Mouse (Mus musculus) CH12.LX (cell line): ENCODE results near the gene Mgll. TPM values are rescaled to one million over a fixed set of nuclear protein-coding genes. Genes with fewer than 3 reads are reported as not detected.

Experiments
- DNase-seq: peaks from one replicate; pipeline ENCODE4 v3.0.0-alpha.2; 2013; ENCODE audit errors: extremely low read depth
- H3K27ac ChIP-seq: 2 replicates; pipeline ENCODE4 v1.5.1; 2012; ENCODE audit warnings: low read depth, mild to moderate bottlenecking, control low read depth, moderate library complexity; ENCODE audit not compliant: insufficient read depth
- H3K27me3 ChIP-seq: replicated peaks from 2 replicates; pipeline ENCODE3; 2012; ENCODE audit warnings: inconsistent platforms
- H3K36me3 ChIP-seq, 2 experiments: replicated peaks in 1 of 2; 2 replicates each; pipeline versions ENCODE3 to v1.6.1; 2012; ENCODE audit warnings: inconsistent platforms in 1 of 2, low read length in 1 of 2, mild to moderate bottlenecking in 1 of 2, mixed read lengths in 1 of 2, moderate library complexity in 1 of 2; ENCODE audit not compliant: control insufficient read depth in 1 of 2, insufficient read depth in 1 of 2
- H3K4me1 ChIP-seq, 2 experiments: 2 replicates each; pipeline ENCODE4 v1.6.1; 2012; ENCODE audit warnings: inconsistent platforms in 1 of 2, moderate library complexity in 1 of 2; ENCODE audit not compliant: insufficient read depth in 2 of 2, control insufficient read depth in 1 of 2
- H3K4me2 ChIP-seq: 2 replicates; pipeline ENCODE4 v1.6.1; 2012; ENCODE audit warnings: low read depth, mild to moderate bottlenecking, control low read depth; ENCODE audit not compliant: poor library complexity, insufficient read depth, severe bottlenecking
- H3K4me3 ChIP-seq, 3 experiments: fragments of 150-350 bp in 1 of 3; sonication (generic) in 1 of 3; replicated peaks in 1 of 3; 2 replicates each; pipeline versions ENCODE3 to v1.5.1; 2011 to 2012; ENCODE audit warnings: low read depth in 2 of 3, low read length in 2 of 3, mild to moderate bottlenecking in 2 of 3, moderate library complexity in 2 of 3, control low read depth in 1 of 3, improper control_type of control experiment in 1 of 3, inconsistent platforms in 1 of 3, mixed read lengths in 1 of 3; ENCODE audit not compliant: poor library complexity in 1 of 3
- H3K79me2 ChIP-seq: replicated peaks from 2 replicates; pipeline ENCODE4 v1.6.1; 2012; ENCODE audit warnings: mild to moderate bottlenecking, moderate library complexity; ENCODE audit not compliant: control insufficient read depth, poor library complexity, insufficient read depth, severe bottlenecking; ENCODE audit errors: extremely low read depth
- H3K9ac ChIP-seq: 2 replicates; pipeline ENCODE4 v1.6.1; 2012; ENCODE audit warnings: low read depth, mild to moderate bottlenecking, control low read depth, moderate library complexity; ENCODE audit not compliant: insufficient read depth
- H3K9me3 ChIP-seq: replicated peaks from 2 replicates; pipeline ENCODE3; 2012; ENCODE audit warnings: low read length, inconsistent platforms, mixed read lengths
- CHD1 ChIP-seq: IDR thresholded peaks from 2 replicates; pipeline ENCODE4 v1.6.1; 2012; ENCODE audit warnings: low read depth, low read length, improper control_type of control experiment, inconsistent platforms
- CHD2 ChIP-seq: IDR thresholded peaks from 2 replicates; pipeline ENCODE4 v1.6.1; 2011; ENCODE audit warnings: low read length, improper control_type of control experiment
- E2F4 ChIP-seq: IDR thresholded peaks from 2 replicates; pipeline ENCODE4 v1.6.1; 2011; ENCODE audit warnings: low read depth, low read length, improper control_type of control experiment; ENCODE audit not compliant: insufficient replicate concordance
- GABPA ChIP-seq: IDR thresholded peaks from 2 replicates; pipeline ENCODE4 v1.6.1; 2012; ENCODE audit warnings: low read depth, low read length, improper control_type of control experiment, inconsistent platforms; ENCODE audit not compliant: insufficient replicate concordance
- HCFC1 ChIP-seq: IDR thresholded peaks from 2 replicates; pipeline ENCODE4 v1.6.1; 2012; ENCODE audit warnings: low read depth, mild to moderate bottlenecking, inconsistent platforms, low read length, improper control_type of control experiment
- JUN ChIP-seq: IDR thresholded peaks from 2 replicates; pipeline ENCODE4 v1.6.1; 2011; ENCODE audit warnings: low read depth, mild to moderate bottlenecking, low read length, improper control_type of control experiment, moderate library complexity; ENCODE audit not compliant: insufficient read depth
- JUND ChIP-seq: conservative IDR thresholded peaks from 2 replicates; pipeline ENCODE4 v1.6.1; 2011; ENCODE audit warnings: low read depth, low read length, improper control_type of control experiment
- MAX ChIP-seq: IDR thresholded peaks from 2 replicates; pipeline ENCODE4 v1.6.1; 2011; ENCODE audit warnings: low read length, improper control_type of control experiment
- MAZ ChIP-seq: IDR thresholded peaks from 2 replicates; pipeline ENCODE4 v1.6.1; 2012; ENCODE audit warnings: low read depth, mild to moderate bottlenecking, inconsistent platforms, low read length, improper control_type of control experiment, moderate library complexity
- MEF2A ChIP-seq: IDR thresholded peaks from 2 replicates; pipeline ENCODE4 v1.6.1; 2014; ENCODE audit warnings: low read depth, mild to moderate bottlenecking, inconsistent platforms, low read length, improper control_type of control experiment, borderline replicate concordance
- NELFE ChIP-seq: IDR thresholded peaks from 2 replicates; pipeline ENCODE4 v1.6.1; 2011; ENCODE audit warnings: low read depth, low read length, improper control_type of control experiment
- PAX5 ChIP-seq: IDR thresholded peaks from 2 replicates; pipeline ENCODE4 v1.6.1; 2012; ENCODE audit warnings: low read length, inconsistent platforms, mixed read lengths
- POLR2AphosphoS2 ChIP-seq: IDR thresholded peaks from 2 replicates; pipeline ENCODE4 v1.6.1; 2011; ENCODE audit warnings: low read depth, low read length, improper control_type of control experiment
- RAD21 ChIP-seq: IDR thresholded peaks from 2 replicates; pipeline ENCODE4 v1.6.1; 2011; ENCODE audit warnings: low read depth, mild to moderate bottlenecking, low read length, improper control_type of control experiment, moderate library complexity
- SIN3A ChIP-seq: IDR thresholded peaks from 2 replicates; pipeline ENCODE4 v1.6.1; 2012; ENCODE audit warnings: low read length, improper control_type of control experiment, inconsistent platforms
- SMC3 ChIP-seq: IDR thresholded peaks from 2 replicates; pipeline ENCODE4 v1.6.1; 2011; ENCODE audit warnings: low read depth, low read length, improper control_type of control experiment
- UBTF ChIP-seq: IDR thresholded peaks from 2 replicates; pipeline ENCODE4 v1.6.1; 2012; ENCODE audit warnings: low read depth, mild to moderate bottlenecking, inconsistent platforms, low read length, improper control_type of control experiment, moderate library complexity
- USF1 ChIP-seq: IDR thresholded peaks from 2 replicates; pipeline ENCODE4 v1.6.1; 2014; ENCODE audit warnings: low read depth, mild to moderate bottlenecking, inconsistent platforms, low read length, improper control_type of control experiment
- USF2 ChIP-seq: conservative IDR thresholded peaks from 2 replicates; pipeline ENCODE4 v1.6.1; 2011; ENCODE audit warnings: low read depth, low read length, improper control_type of control experiment
- ZC3H11A ChIP-seq: IDR thresholded peaks from 2 replicates; pipeline ENCODE4 v1.6.1; 2012; ENCODE audit warnings: low read depth, mild to moderate bottlenecking, inconsistent platforms, low read length, improper control_type of control experiment
- ZKSCAN1 ChIP-seq: IDR thresholded peaks from 2 replicates; pipeline ENCODE4 v1.6.1; 2012; ENCODE audit warnings: low read depth, inconsistent platforms, low read length, improper control_type of control experiment, borderline replicate concordance
- ZMIZ1 ChIP-seq: IDR thresholded peaks from 2 replicates; pipeline ENCODE4 v1.6.1; 2012; ENCODE audit warnings: low read depth, mild to moderate bottlenecking, inconsistent platforms, low read length, improper control_type of control experiment
- ZNF384 ChIP-seq: IDR thresholded peaks from 2 replicates; pipeline ENCODE4 v1.6.1; 2012; ENCODE audit warnings: low read depth, low read length, improper control_type of control experiment, inconsistent platforms
- dilution Hi-C: fragments of 300-500 bp; cut with MboI; formaldehyde crosslinking; loops from 2 replicates; pipeline ENCODE4 v1.14.3; 2020; ENCODE audit warnings: low sequenced_read_pairs; ENCODE audit not compliant: extremely low pct_unique_long_range_greater_than_20kb, extremely low pct_ligation_motif_present
- in situ Hi-C: fragments of 300-500 bp; cut with MboI; formaldehyde crosslinking; loops from 3 replicates; pipeline ENCODE4 v1.14.3; 2019; ENCODE audit warnings: low sequenced_read_pairs, low pct_ligation_motif_present, low pct_unique_long_range_greater_than_20kb, mixed read lengths
- polyA plus RNA-seq: library from polyadenylated mRNA; unstranded; fragments of >175 nt; gene quantifications from 2 replicates; pipeline ENCODE4 v1.2.1, GENCODE M21; 2012; ENCODE audit warnings: low read depth; ENCODE audit not compliant: insufficient read length
- total RNA-seq, 2 experiments: library from RNA; depleted of rRNA; stranded (reverse); fragments of 300-350 nt in 1 of 2; fragments of >200 nt in 1 of 2; gene quantifications; 2 replicates each; pipeline ENCODE4 v1.2.3; 2012 to 2014

The Mgll gene
- total and polyA plus RNA-seq, 3 experiments, result 60.8 to 81.1 (median 76.5) TPM

- H3K27ac ChIP-seq, result no peak overlapping the region
- no peak overlapping the region for H3K4me3 ChIP-seq
- DNase-seq, result no peak
- no peaks in the 10 kb centered on the region for H3K36me3 ChIP-seq
- in situ Hi-C loops (no loop called here), dilution Hi-C loops (no loop called here)
- H3K4me2 ChIP-seq, result no peak overlapping the region
- peaks cover 34 to 59% of the 10 kb centered on the region in 2 experiments for H3K4me1 ChIP-seq
- TF ChIP-seq SMC3 (no peak), CHD1 (no peak), ZMIZ1 (no peak), ZKSCAN1 (no peak), SIN3A (no peak), USF2 (no peak), NELFE (no peak), ZC3H11A (no peak), POLR2AphosphoS2 (no peak), JUN (no peak), USF1 (no peak), UBTF (no peak), PAX5 (no peak), RAD21 (no peak), ZNF384 (no peak), MAZ (no peak), E2F4 (no peak), HCFC1 (no peak), JUND (no peak), MEF2A (no peak)
- H3K9ac ChIP-seq, result no peak overlapping the region
- H3K9me3 ChIP-seq, result no peaks in the 10 kb centered on the region
- no peaks in the 10 kb centered on the region for H3K79me2 ChIP-seq
- no peaks in the 10 kb centered on the region for H3K27me3 ChIP-seq
Measured at GRCm38 (mm10) chr6:88708401-88709278, 15.6 kb upstream of the Mgll start.

DNA sequence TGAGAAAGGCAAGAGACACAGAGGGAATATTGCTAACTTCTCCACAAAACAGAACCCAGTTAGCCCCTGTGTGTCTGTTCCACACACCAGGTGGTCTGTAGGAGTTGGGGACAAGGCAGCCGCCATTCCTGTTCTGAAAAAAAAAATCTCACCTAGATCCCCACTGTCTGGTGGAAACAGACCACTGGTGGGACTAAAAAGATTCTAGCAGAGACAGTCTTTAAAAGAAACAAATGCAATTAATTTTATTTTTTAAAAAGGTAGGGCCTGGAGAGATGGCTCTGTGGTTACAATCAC lies 15.0 kb upstream of the Mgll start:
- Histone ChIP-seq H3K9me3 (no peaks in the 10 kb centered on the region), H3K9ac (no peak overlapping the region), H3K36me3 (no peaks in the 10 kb centered on the region), H3K4me2 (no peak overlapping the region), H3K79me2 (no peaks in the 10 kb centered on the region), H3K4me3 (no peak overlapping the region), H3K27me3 (no peaks in the 10 kb centered on the region)
- no peak for DNase-seq
- in situ Hi-C loops, result no loop called here
- TF ChIP-seq USF1, result no peak
- TF ChIP-seq GABPA, result no peak
- TF ChIP-seq CHD2, result no peak
- TF ChIP-seq E2F4, result no peak
- no peak for TF ChIP-seq RAD21
- TF ChIP-seq MAX, result no peak
- TF ChIP-seq, all 38 proteins: peak for 0
- H3K27ac ChIP-seq, result no peak overlapping the region
- dilution Hi-C loops, result no loop called here
- H3K4me1 ChIP-seq, result peaks cover 37 to 63% of the 10 kb centered on the region in 2 experiments
